Mouse (Mus musculus) E14TG2a.4 (cell line): ENCODE results near the gene Asf1b.

Experiments
- CTCF ChIP-seq: conservative IDR thresholded peaks from 2 replicates; pipeline ENCODE4 v1.5.1; 2014; ENCODE audit warnings: low read length
- NANOG ChIP-seq: IDR thresholded peaks from 2 replicates; pipeline ENCODE4 v1.6.1; 2014; ENCODE audit warnings: borderline replicate concordance, low read length, mixed read lengths

DNA sequence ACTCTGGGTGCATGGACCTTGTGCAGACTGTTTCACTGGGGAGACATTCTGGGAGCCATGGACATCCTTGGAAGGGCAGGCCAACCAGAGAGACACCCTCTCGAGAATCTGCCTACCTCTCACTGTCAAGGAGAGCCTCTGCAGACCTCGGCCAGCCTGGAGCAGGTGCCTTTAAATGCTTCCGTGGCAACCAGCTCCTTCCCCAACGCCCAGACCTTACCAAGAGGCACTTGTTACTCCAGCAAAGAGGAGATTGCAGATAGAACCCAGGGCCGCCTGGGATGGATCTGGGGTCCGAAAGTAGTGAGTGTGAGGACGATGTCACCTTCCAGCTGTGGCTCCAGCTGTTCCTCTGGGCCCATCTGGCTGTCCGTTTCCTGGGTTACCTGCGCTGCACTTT, 22.9 kb downstream of the Asf1b start:
- TF ChIP-seq CTCF: no peak
- no peak for TF ChIP-seq NANOG
